Mouse (Mus musculus) lung, postnatal 0 days (tissue): ENCODE measurements at regions not wholly inside any gene's neighbourhood (a gene's known extent, or its start where the extent isn't known, plus 50 kb on each side); places are given as distances from the start of the nearest gene placed in this dataset.

ENCODE experiments used
- CTCF ChIP-seq: IDR thresholded peaks from 2 replicates; pipeline ENCODE4 v1.5.1; 2016; ENCODE audit warnings: antibody characterized with exemption, mild to moderate bottlenecking
- EP300 ChIP-seq: IDR thresholded peaks from 2 replicates; pipeline ENCODE4 v1.6.1; 2016; ENCODE audit warnings: antibody characterized with exemption, mild to moderate bottlenecking, control low read depth

DNA sequence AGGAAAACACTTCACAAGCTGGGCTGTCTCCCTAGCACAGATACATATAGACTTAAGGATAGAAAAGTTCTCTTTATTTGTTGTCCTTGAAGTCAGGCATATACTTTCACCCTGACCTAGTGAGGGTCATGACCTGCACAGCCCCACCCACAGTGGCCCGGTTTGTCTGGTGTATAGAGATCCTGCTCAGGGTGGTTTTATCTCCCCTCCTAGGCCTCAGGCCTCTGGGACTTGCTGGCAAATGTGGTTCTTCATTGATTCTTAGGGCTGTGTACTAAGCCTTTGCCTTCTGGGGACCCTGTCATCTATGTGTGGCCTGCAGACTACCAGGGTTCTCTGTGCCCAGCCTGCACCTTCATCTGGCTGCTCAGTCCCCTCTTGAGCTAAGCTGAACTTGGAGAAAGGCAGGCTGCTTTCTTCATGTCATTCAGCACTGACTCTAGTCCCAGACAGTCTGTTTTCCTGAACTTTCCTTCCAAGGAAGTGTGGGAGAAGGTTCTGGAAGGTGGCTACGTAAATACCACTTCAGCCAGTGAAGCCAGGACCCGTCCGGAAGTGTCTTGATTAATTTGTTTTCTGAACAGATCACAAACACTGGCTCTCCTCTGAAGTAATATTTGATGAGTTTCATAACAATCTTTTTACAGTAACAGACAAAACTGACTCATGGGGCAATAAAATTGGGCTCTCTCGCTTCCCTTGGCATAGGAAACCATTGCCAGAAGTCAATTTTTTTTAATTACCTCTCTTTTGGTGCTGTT, 135.0 kb upstream of the Dapk1 start:
- TF ChIP-seq CTCF (no peak), EP300 (no peak)
